Mouse (Mus musculus) spleen, adult 2 months (tissue): ENCODE measurements around the gene Neurl4. TPM values are rescaled to one million over a fixed set of nuclear protein-coding genes. Genes with fewer than 3 reads are reported as not detected.
"Not testable (repeated sequence)": the region's sequence is repeated elsewhere in the genome, so short reads cannot be mapped to it uniquely, and the experiment has no call there.

Source experiments
- DNase-seq, 2 experiments: peaks; one replicate each; pipeline versions ENCODE4 v3.0.0 to v3.0.0-alpha.2; 2012 to 2021; ENCODE audit warnings: low spot score in 2 of 2, low read depth in 1 of 2
- H3K27ac ChIP-seq: fragments of 200-500 bp; 2 replicates; pipeline ENCODE4 v1.5.1; 2012; ENCODE audit warnings: low read length, inconsistent platforms; ENCODE audit not compliant: insufficient read depth
- H3K27me3 ChIP-seq: fragments of 200-500 bp; 2 replicates; pipeline ENCODE4 v1.6.1; 2012; ENCODE audit warnings: mild to moderate bottlenecking, moderate library complexity, low read length, inconsistent platforms; ENCODE audit not compliant: control insufficient read depth, insufficient read depth
- H3K36me3 ChIP-seq: fragments of 200-500 bp; 2 replicates; pipeline ENCODE4 v1.6.1; 2012; ENCODE audit warnings: mild to moderate bottlenecking, low read length, inconsistent platforms; ENCODE audit not compliant: control insufficient read depth, insufficient read depth
- H3K4me1 ChIP-seq: fragments of 200-500 bp; 2 replicates; pipeline ENCODE4 v1.6.1; 2011; ENCODE audit warnings: inconsistent platforms; ENCODE audit not compliant: control insufficient read depth, insufficient read depth, insufficient read length
- H3K4me3 ChIP-seq: fragments of 200-500 bp; 2 replicates; pipeline ENCODE4 v1.5.1; 2011; ENCODE audit warnings: mild to moderate bottlenecking, inconsistent platforms; ENCODE audit not compliant: insufficient read depth, insufficient read length; ENCODE audit errors: extremely low read depth
- CTCF ChIP-seq: fragments of 200-500 bp; IDR thresholded peaks from 2 replicates; pipeline ENCODE4 v1.5.1; 2011; ENCODE audit warnings: mild to moderate bottlenecking, inconsistent platforms; ENCODE audit not compliant: insufficient read depth, insufficient read length, insufficient replicate concordance; ENCODE audit errors: extremely low read depth
- POLR2A ChIP-seq: fragments of 200-500 bp; IDR thresholded peaks from 2 replicates; pipeline ENCODE4 v1.6.1; 2011; ENCODE audit warnings: low read depth, low read length, inconsistent platforms
- WGBS: fragments of 180-500 bp; shearing (Covaris S2); methylation state at CpG from one replicate; pipeline ENCODE4 v1.1.7; 2018; 5-methylcytosine and 5-hydroxymethylcytosine counted together
- polyA plus RNA-seq: library from polyadenylated mRNA; depleted of rRNA; stranded (reverse); fragments of >200 nt; gene quantifications from 2 replicates; pipeline ENCODE4 v1.2.3, GENCODE M21; 2012

Gene Neurl4
- polyA plus RNA-seq, 1 experiment: 43.3 TPM

DNA sequence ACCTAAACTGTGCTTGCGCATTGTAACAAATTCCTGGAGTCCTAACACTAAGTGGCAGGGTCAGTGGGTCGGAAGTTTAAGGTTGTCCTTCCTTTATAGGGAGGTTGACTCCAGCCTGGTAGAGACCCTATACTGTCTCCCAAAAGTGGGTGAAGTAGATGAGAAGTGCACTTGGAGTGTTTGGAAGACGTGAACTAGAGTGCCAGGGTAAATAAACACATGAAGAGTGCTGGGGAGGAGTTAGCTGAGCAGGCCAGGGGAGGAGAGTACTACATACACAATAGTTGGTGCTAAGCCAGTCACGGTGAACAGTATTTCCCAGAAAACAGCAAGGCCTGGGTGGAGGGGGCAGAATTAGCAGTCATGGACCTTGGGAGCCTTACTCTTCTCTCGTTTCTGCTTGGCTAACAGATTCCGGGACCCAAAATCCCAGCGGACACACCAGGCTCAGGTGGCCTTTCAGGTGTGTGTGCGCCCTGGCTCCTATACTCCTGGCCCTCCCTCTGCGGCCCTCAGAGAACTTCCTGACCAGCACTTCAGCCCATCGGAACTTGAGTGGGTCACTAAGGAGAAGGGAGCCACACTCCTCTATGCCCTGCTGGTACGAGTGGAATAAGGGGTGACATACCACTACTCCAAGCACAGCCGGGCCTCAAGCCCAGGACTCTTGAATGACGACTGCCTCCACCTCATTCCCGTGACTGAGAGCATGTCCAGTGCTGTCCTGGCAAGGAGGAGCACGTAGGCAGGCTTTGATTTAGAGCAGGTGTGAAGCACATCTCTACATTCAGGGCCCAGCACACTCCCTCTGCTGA is 12.1 kb downstream of the Neurl4 start:
- Histone ChIP-seq H3K4me1 (peaks cover 8% of the 10 kb centered on the region), H3K27ac (peak overlapping the region; percentile 69; the same call in 1 of the 2 replicates), H3K36me3 (peaks cover 47% of the 10 kb centered on the region), H3K4me3 (peak overlapping the region; percentile 78), H3K27me3 (no peaks in the 10 kb centered on the region)
- 84% methylated on average over 15 of the region's 15 CpGs for WGBS
- no peak for DNase-seq
- TF ChIP-seq CTCF (no peak), POLR2A (no peak)

- no peaks in the 10 kb centered on the region for H3K27me3 ChIP-seq
- H3K4me3 ChIP-seq: peak within 1 kb of the TSS; percentile 78
- peak; percentile 84 to 88 for DNase-seq
- H3K4me1 ChIP-seq: peaks cover 8% of the 10 kb centered on the region
- under 1% methylated on average over 61 of the region's 61 CpGs for WGBS
- TF ChIP-seq POLR2A: peak; percentile 39
- TF ChIP-seq CTCF: no peak
- H3K36me3 ChIP-seq: peaks cover 46% of the 10 kb centered on the region
- H3K27ac ChIP-seq: peak within 1 kb of the TSS; percentile 86
Measured at GRCm38 (mm10) chr11:69913554-69914371, 12.9 kb downstream of the Neurl4 start, which contains the start of gene Gps2. Gene Gps2 (plus strand): TSS chr11:69913888.

- Histone ChIP-seq H3K4me1 (peaks cover 11% of the 10 kb centered on the region), H3K27ac (peak overlapping the region; percentile 86), H3K27me3 (no peaks in the 10 kb centered on the region), H3K4me3 (peak overlapping the region; percentile 78), H3K36me3 (peaks cover 45% of the 10 kb centered on the region)
- no peak for TF ChIP-seq POLR2A
- no peak for TF ChIP-seq CTCF
- DNase-seq: no peak
- under 1% methylated on average over 17 of the region's 17 CpGs for WGBS
Measured at GRCm38 (mm10) chr11:69914372-69914764, 13.5 kb downstream of the Neurl4 start.

DNA sequence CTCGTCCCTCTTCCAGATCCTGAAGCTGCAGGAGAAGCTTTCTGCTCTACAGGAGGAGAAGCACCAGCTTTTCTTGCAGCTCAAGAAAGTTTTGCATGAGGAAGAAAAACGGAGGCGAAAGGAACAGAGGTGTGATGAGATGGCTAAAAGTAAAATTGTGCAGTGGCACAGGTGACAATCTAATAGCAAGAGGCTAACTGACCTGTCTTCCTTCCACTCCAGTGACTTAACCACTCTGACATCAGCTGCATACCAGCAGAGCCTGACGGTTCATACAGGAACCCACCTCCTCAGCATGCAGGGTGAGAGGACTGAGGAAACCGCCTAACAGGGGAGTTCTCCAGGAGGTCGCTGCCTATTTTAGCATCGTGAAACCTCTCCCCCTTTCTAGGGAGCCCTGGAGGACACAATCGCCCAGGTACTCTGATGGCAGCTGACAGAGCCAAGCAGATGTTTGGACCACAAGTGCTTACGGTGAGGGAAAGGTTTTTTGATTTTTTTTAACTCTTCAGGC is 14.1 kb downstream of the Neurl4 start:
- 40% methylated on average over 9 of the region's 9 CpGs for WGBS
- H3K4me1 ChIP-seq: peaks cover 11% of the 10 kb centered on the region
- no peaks in the 10 kb centered on the region for H3K27me3 ChIP-seq
- H3K27ac ChIP-seq: no peak overlapping the region
- peak overlapping the region; percentile 78; the same call in 1 of the 2 replicates for H3K4me3 ChIP-seq
- no peak for DNase-seq
- TF ChIP-seq POLR2A: no peak
- TF ChIP-seq CTCF: no peak
- H3K36me3 ChIP-seq: peaks cover 40% of the 10 kb centered on the region

- Histone ChIP-seq H3K27me3 (no peaks in the 10 kb centered on the region), H3K27ac (peak overlapping the region; percentile 15; the same call in 1 of the 2 replicates), H3K36me3 (peaks cover 38% of the 10 kb centered on the region), H3K4me1 (peaks cover 11% of the 10 kb centered on the region), H3K4me3 (no peak overlapping the region)
- DNase-seq: no peak
- WGBS: 67% methylated on average over 5 of the region's 5 CpGs
- TF ChIP-seq CTCF (no peak), POLR2A (no peak)
Measured at GRCm38 (mm10) chr11:69915667-69916627, 15.1 kb downstream of the Neurl4 start.

- H3K27ac ChIP-seq, H3K4me3 ChIP-seq, DNase-seq, H3K27me3 ChIP-seq: not testable (repeated sequence)
- WGBS: 64% methylated on average over 7 of the region's 7 CpGs
- H3K36me3 ChIP-seq: peaks cover 33% of the 10 kb centered on the region
- peaks cover 11% of the 10 kb centered on the region for H3K4me1 ChIP-seq
Measured at GRCm38 (mm10) chr11:69916652-69917378, 15.9 kb downstream of the Neurl4 start.
